Mouse (Mus musculus) neural tube, embryonic 11.5 days (tissue): ENCODE results near the gene Mrpl52. TPM values are rescaled to one million over a fixed set of nuclear protein-coding genes. Genes with fewer than 3 reads are reported as not detected.

Source experiments
- ATAC-seq: fragments of 200-750 bp; cut with Nextera tagmentation; 2 replicates; pipeline ENCODE4 v1.8.0; 2017; ENCODE audit warnings: moderate number of reproducible peaks, mild to moderate bottlenecking, moderate TSS enrichment, moderate library complexity; ENCODE audit not compliant: insufficient read depth, low FRiP score, low TSS enrichment
- DNase-seq: peaks from one replicate; pipeline ENCODE4 v3.0.0-alpha.2; 2015; ENCODE audit warnings: low spot score
- H3K27ac ChIP-seq: fragments of 300-500 bp; sonication (generic); 2 replicates; pipeline ENCODE4 v1.5.1; 2014; ENCODE audit warnings: low read depth, mild to moderate bottlenecking, low read length
- H3K27me3 ChIP-seq: fragments of 300-500 bp; sonication (generic); 2 replicates; pipeline ENCODE4 v1.6.1; 2014; ENCODE audit warnings: mild to moderate bottlenecking, low read length, mixed read lengths; ENCODE audit not compliant: control insufficient read depth, insufficient read depth
- H3K36me3 ChIP-seq: fragments of 300-500 bp; sonication (generic); 2 replicates; pipeline ENCODE4 v1.6.1; 2014; ENCODE audit warnings: mild to moderate bottlenecking, low read length, moderate library complexity, mixed read lengths; ENCODE audit not compliant: control insufficient read depth, insufficient read depth
- H3K4me1 ChIP-seq: fragments of 300-500 bp; sonication (generic); 2 replicates; pipeline ENCODE4 v1.6.1; 2014; ENCODE audit warnings: low read length, mixed read lengths; ENCODE audit not compliant: control insufficient read depth, insufficient read depth
- H3K4me2 ChIP-seq: fragments of 300-500 bp; sonication (generic); 2 replicates; pipeline ENCODE4 v1.6.1; 2014; ENCODE audit warnings: low read depth, mild to moderate bottlenecking, moderate library complexity
- H3K4me3 ChIP-seq: fragments of 300-500 bp; sonication (generic); 2 replicates; pipeline ENCODE4 v1.5.1; 2014; ENCODE audit warnings: low read depth, low read length
- H3K9ac ChIP-seq: fragments of 300-500 bp; sonication (generic); 2 replicates; pipeline ENCODE4 v1.6.1; 2014; ENCODE audit warnings: mild to moderate bottlenecking, low read length
- H3K9me3 ChIP-seq: fragments of 300-500 bp; sonication (generic); 2 replicates; pipeline ENCODE4 v1.6.1; 2016; ENCODE audit warnings: low read length; ENCODE audit not compliant: control insufficient read depth
- WGBS: fragments of 180-500 bp; shearing (Covaris S2); extraction: QIAGEN DNeasy Blood & Tissue Kit; methylation state at CpG from one replicate; pipeline ENCODE4 v1.1.7; 2014; 5-methylcytosine and 5-hydroxymethylcytosine counted together
- polyA plus RNA-seq: library from polyadenylated mRNA; unstranded; fragments of >200 nt; fragmentation: Nextera tagmentation; extraction: Ambion mirVana; gene quantifications from 2 replicates; pipeline ENCODE4 v1.2.1, GENCODE M21; 2014

The Mrpl52 gene
- polyA plus RNA-seq, 1 experiment from 2014 or later, result 190 TPM

DNA sequence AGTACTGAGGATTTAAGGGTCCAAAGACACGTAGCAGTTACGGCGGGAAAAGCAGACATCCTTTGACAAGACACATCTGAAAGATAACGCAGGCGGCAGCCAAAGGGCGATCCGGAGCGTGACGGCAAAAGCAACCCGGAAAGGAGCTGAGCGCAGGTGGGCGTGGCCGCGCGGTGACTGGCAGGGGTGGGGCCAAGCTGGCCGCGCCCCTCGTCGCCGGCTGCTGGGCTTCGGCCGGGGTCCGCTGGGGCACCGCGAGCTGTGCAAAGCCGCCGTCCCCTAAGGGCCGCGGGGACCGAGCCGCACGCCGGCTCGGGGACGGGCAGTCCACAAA is 37.2 kb downstream of the Mrpl52 start, which contains the start of gene Lrp10:
Lrp10 (plus strand) TSS at position 179 of the 334 bp plus-strand sequence.
- Histone ChIP-seq H3K4me3 (peak within 1 kb of the TSS; percentile 74), H3K36me3 (peaks cover 6% of the 10 kb centered on the region), H3K4me2 (peak within 1 kb of the TSS; percentile 88), H3K9me3 (no peaks in the 10 kb centered on the region), H3K27ac (peak within 1 kb of the TSS; percentile 44), H3K27me3 (no peaks in the 10 kb centered on the region), H3K9ac (peak within 1 kb of the TSS; percentile 77), H3K4me1 (no peaks in the 10 kb centered on the region)
- ATAC-seq (peak; percentile 93), DNase-seq (peak; percentile 89)
- WGBS, result under 1% methylated on average over 32 of the region's 35 CpGs

DNA sequence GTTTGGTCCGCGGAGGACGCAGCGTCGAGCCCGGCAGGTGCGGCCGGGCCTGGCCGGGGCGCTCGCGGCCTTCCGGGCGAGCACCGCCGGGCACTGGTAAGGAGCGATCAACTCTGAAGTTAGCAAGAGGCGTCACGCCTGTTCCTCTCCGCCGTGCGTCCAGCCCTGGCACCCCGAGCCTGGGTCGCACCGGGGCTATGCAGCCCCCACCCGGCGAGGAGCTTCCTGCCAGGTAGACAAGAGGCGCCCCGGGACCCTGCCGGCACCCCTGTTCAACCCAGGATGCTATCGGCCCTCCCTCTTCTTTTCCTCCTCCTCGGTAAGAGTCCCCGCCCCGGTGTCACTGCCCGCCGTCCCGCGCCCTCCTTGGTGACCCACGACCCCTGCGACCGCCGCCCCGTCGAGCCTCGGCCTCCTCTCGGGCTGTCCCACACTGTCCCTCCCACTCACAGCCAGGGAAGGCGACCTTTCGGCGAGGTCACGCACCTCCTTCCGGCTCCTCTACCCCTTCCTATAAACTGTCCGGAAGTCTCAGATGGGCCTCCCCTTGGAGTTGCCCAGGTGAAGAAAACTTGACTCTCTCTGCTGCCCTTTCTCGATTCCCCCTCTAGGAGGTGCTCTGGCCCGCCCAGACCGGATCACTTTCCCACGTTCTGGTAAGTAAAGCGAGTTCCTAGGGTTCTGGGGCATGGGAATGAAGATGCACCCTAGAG is 37.7 kb downstream of the Mrpl52 start:
- peak overlapping the region; percentile 74 for H3K4me3 ChIP-seq
- DNase-seq (peak; percentile 73), ATAC-seq (peak; percentile 77)
- peak overlapping the region; percentile 88 for H3K4me2 ChIP-seq
- H3K9ac ChIP-seq, result peak overlapping the region; percentile 77
- WGBS, result 1% methylated on average over 54 of the region's 57 CpGs
- H3K27me3 ChIP-seq, result no peaks in the 10 kb centered on the region
- peak overlapping the region; percentile 44 for H3K27ac ChIP-seq
- peaks cover 8% of the 10 kb centered on the region for H3K36me3 ChIP-seq
- H3K4me1 ChIP-seq, result no peaks in the 10 kb centered on the region
- H3K9me3 ChIP-seq, result no peaks in the 10 kb centered on the region

DNA sequence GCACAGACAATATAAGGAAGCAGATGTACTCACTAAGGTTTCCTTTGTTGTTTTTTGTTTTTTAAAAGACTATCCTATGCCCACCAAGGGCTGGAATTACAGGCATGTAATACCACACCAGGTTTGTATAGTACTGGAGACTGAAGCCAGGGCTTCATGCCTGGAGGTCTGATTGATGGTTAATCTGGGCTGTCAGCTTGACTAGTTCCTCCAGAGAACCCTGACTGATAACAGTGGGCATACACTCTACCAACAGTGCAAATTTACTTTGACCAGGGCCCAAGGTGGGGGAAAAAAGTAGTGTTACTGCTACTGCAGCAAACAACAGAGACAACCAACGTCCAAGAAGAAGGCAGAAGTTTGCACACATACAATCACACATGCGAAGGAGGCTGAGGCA is 44.8 kb downstream of the Mrpl52 start:
- no peak overlapping the region for H3K4me3 ChIP-seq

DNA sequence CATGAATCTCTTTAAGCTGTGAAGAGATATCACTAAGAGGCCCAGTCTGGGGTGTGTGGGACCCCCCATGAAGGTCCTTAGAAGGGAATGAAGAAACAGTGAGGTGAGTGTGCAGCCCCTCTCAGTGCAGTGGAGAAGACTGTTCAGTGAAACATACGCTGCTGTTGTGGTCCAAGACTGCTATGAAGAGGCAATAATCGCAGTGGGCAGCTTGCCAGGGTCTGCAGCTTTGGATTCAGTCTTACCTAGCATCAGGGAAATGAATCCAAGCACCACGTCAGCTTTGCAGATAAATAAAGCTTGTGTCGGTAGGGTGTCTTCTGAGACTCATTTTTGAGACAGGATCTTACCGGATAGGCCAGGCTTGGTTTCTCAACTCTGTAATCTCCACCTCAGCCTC is 46.0 kb downstream of the Mrpl52 start:
- Histone ChIP-seq H3K36me3 (peaks cover 8% of the 10 kb centered on the region), H3K4me1 (peaks cover 4% of the 10 kb centered on the region), H3K4me3 (no peak overlapping the region), H3K27ac (no peak overlapping the region), H3K9me3 (no peaks in the 10 kb centered on the region), H3K27me3 (no peaks in the 10 kb centered on the region), H3K4me2 (no peak overlapping the region), H3K9ac (no peak overlapping the region)
- ATAC-seq (no peak), DNase-seq (no peak)
- WGBS, result 81% methylated on average over 5 of the region's 5 CpGs

More for the DNA sequence above, 44.8 kb downstream of the Mrpl52 start:
- ATAC-seq (no peak), DNase-seq (no peak)
- Histone ChIP-seq H3K36me3 (peaks cover 8% of the 10 kb centered on the region), H3K27me3 (no peaks in the 10 kb centered on the region), H3K27ac (no peak overlapping the region), H3K4me1 (peaks cover 4% of the 10 kb centered on the region), H3K9me3 (no peaks in the 10 kb centered on the region), H3K9ac (no peak overlapping the region), H3K4me2 (no peak overlapping the region)
- 93% methylated on average over 2 of the region's 2 CpGs for WGBS

DNA sequence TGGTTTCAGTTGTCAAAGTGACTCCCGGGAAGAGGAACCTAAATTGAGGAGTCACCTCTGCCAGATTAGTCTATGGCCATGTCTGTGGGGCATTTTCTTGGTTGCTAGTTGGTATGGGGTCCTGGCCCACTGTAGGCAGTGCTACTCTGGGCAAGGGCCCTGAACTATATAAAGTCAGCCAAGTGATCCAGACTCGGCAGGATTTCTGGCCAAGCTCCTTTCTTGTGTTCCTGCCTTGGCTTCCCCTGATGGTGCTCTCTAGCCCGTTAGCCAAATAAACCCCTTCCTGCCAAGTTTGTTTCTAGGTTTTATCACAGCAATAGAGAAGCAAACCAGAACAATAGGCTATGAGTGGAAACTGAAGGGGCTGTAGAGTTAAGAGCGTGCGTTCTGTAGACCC is 48.0 kb downstream of the Mrpl52 start:
- peaks cover 4% of the 10 kb centered on the region for H3K4me1 ChIP-seq
- H3K27ac ChIP-seq, result no peak overlapping the region
- H3K27me3 ChIP-seq, result peaks cover 4% of the 10 kb centered on the region; the same call in 1 of the 2 replicates
- H3K9me3 ChIP-seq, result no peaks in the 10 kb centered on the region
- DNase-seq (no peak), ATAC-seq (no peak)
- 79% methylated on average over 5 of the region's 5 CpGs for WGBS
- no peak overlapping the region for H3K4me2 ChIP-seq
- no peak overlapping the region for H3K4me3 ChIP-seq
- H3K36me3 ChIP-seq, result no peaks in the 10 kb centered on the region; the same call in 1 of the 2 replicates
- no peak overlapping the region for H3K9ac ChIP-seq

DNA sequence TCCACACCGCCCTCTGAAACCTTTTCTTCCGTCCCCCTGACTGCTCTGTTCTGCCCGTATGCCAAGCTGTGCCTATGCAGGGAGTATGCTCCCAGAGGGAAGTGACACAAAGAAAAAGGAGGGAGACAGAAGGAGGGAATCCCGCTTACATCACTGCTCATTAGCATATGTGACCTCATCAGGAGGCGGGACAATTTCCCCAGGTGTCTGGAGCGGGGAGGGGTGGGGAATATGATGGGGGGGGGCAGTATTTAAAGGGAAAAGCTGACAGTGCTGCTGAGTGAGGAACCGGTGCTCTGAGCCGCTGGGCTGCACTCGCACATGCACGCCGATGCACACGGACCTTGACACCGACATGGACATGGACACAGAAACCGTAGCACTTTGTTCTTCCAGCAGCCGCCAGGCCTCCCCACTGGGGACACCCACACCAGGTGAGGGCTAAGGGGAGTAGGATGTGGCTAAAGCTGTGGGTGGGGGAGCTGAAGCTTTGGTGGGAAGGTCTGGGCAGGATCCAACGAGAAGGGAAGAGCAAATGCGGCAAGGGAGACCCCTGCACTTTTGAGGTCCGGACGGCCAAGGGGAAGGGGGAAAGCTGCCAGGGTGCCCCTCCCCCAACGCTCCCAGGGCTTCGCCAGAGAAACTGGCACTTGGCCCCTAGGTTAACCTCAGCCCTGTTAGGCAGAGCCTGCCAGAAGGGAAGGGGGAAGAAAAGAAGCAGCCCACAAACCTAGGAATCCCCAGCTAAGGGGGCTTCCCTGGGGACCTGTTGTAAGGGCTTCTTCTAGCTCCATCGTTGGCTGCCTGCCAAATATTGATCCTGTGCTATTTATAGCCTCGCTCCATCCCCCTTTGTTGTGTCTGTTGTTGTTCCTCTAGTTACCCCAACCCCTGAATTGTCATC is 49.5 kb downstream of the Mrpl52 start, which contains the start of gene Rem2:
Rem2 (plus strand) TSS at position 160 of the 904 bp plus-strand sequence.
- Histone ChIP-seq H3K36me3 (no peaks in the 10 kb centered on the region), H3K27me3 (peaks cover 9% of the 10 kb centered on the region; the same call in 1 of the 2 replicates), H3K4me3 (peak within 1 kb of the TSS; percentile 36), H3K9ac (peak within 1 kb of the TSS; percentile 53), H3K9me3 (no peaks in the 10 kb centered on the region), H3K4me1 (peaks cover 4% of the 10 kb centered on the region), H3K27ac (0 out of 2 replicates have a peak within 1 kb of the TSS, but pooled peaks have one; percentile 31), H3K4me2 (peak within 1 kb of the TSS; percentile 55)
- DNase-seq (peak; percentile 76), ATAC-seq (peak; percentile 85)
- WGBS, result 0% methylated on average over 23 of the region's 23 CpGs

DNA sequence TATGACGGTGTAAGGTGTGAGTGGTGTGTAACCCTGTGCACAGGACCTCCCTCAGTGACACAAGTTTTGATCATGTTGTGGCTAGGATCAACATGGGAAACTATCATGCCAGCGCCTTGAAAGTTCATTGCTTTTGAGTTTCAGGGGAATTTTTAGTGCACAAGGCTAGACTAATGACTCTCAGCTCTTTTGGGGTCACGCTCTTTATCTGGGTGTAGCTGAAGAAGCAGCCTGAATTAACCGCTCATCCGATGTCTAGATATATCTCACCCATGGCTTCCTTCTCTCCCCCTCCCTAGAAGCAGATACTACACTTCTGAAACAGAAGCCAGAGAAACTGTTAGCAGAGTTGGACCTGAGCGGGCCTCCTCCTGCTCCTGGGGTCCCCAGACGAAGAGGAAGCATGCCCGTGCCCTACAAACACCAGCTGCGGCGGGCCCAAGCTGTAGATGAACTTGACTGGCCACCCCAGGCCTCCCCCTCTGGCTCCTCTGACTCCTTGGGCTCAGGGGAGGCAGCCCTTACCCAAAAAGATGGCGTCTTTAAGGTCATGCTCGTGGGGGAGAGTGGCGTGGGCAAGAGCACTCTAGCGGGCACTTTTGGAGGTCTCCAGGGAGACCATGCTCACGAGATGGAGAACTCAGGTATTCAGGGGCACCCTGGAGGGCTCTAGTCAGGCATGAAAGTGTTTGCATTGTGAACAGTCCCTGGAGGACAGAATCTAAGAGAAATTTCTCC is 50.6 kb downstream of the Mrpl52 start:
- Histone ChIP-seq H3K4me1 (peaks cover 4% of the 10 kb centered on the region), H3K9me3 (no peaks in the 10 kb centered on the region), H3K36me3 (no peaks in the 10 kb centered on the region), H3K4me3 (no peak overlapping the region), H3K27me3 (peaks cover 9% of the 10 kb centered on the region; the same call in 1 of the 2 replicates), H3K9ac (no peak overlapping the region; the same call in 1 of the 2 replicates), H3K27ac (no peak overlapping the region), H3K4me2 (peak overlapping the region; percentile 55)
- no peak for DNase-seq
- no peak for ATAC-seq
- WGBS, result 72% methylated on average over 15 of the region's 15 CpGs
